Mouse (Mus musculus) liver, embryonic 12.5 days (tissue): ENCODE results near the gene Krt27. TPM values are rescaled to one million over a fixed set of nuclear protein-coding genes. Genes with fewer than 3 reads are reported as not detected.

Experiments
- ATAC-seq: fragments of 200-750 bp; cut with Nextera tagmentation; 2 replicates; pipeline ENCODE4 v1.8.0; 2017; ENCODE audit warnings: moderate number of reproducible peaks, mild to moderate bottlenecking, moderate library complexity
- H3K27ac ChIP-seq: fragments of 300-500 bp; sonication (generic); 2 replicates; pipeline ENCODE4 v1.5.1; 2016; ENCODE audit warnings: mild to moderate bottlenecking
- H3K27me3 ChIP-seq: fragments of 300-500 bp; sonication (generic); replicated peaks from 2 replicates; pipeline ENCODE4 v1.6.1; 2016; ENCODE audit warnings: mild to moderate bottlenecking, moderate library complexity
- H3K36me3 ChIP-seq: fragments of 300-500 bp; sonication (generic); 2 replicates; pipeline ENCODE4 v1.6.1; 2016; ENCODE audit warnings: mild to moderate bottlenecking, moderate library complexity
- H3K4me1 ChIP-seq: fragments of 300-500 bp; sonication (generic); 2 replicates; pipeline ENCODE4 v1.6.1; 2016
- H3K4me2 ChIP-seq: fragments of 300-500 bp; sonication (generic); 2 replicates; pipeline ENCODE4 v1.6.1; 2016; ENCODE audit warnings: mild to moderate bottlenecking, moderate library complexity
- H3K4me3 ChIP-seq: fragments of 300-500 bp; sonication (generic); 2 replicates; pipeline ENCODE4 v1.5.1; 2016; ENCODE audit warnings: mild to moderate bottlenecking, moderate library complexity
- H3K9ac ChIP-seq: fragments of 300-500 bp; sonication (generic); 2 replicates; pipeline ENCODE4 v1.6.1; 2016; ENCODE audit warnings: mild to moderate bottlenecking, moderate library complexity
- H3K9me3 ChIP-seq: fragments of 300-500 bp; sonication (generic); replicated peaks from 2 replicates; pipeline ENCODE4 v1.6.1; 2016; ENCODE audit warnings: mild to moderate bottlenecking, moderate library complexity
- WGBS: fragments of 180-500 bp; shearing (Covaris S2); methylation state at CpG from one replicate; pipeline ENCODE4 v1.1.7; 2016; ENCODE audit not compliant: insufficient replicate concordance; 5-methylcytosine and 5-hydroxymethylcytosine counted together
- polyA plus RNA-seq: library from polyadenylated mRNA; unstranded; fragments of >200 nt; fragmentation: Nextera tagmentation; extraction: Ambion mirVana; gene quantifications from 2 replicates; pipeline ENCODE4 v1.2.1, GENCODE M21; 2016

Gene Krt27
- polyA plus RNA-seq, 1 experiment from 2014 or later = not detected

- H3K27me3 ChIP-seq = peaks cover 17% of the 10 kb centered on the region
- WGBS = 15% methylated on average over 5 of the region's 5 CpGs
- no peak overlapping the region for H3K4me3 ChIP-seq
- H3K9ac ChIP-seq = no peak overlapping the region
- no peaks in the 10 kb centered on the region for H3K4me1 ChIP-seq
- no peaks in the 10 kb centered on the region for H3K9me3 ChIP-seq
- no peaks in the 10 kb centered on the region for H3K36me3 ChIP-seq
- H3K4me2 ChIP-seq = no peak overlapping the region
- no peak for ATAC-seq
- no peak overlapping the region for H3K27ac ChIP-seq
Observed at GRCm38 (mm10) chr11:99379568-99379967, 28.7 kb upstream of the Krt27 start.

GRCm38 (mm10) chr11:99374803-99375202 lies 23.9 kb upstream of the Krt27 start, which contains the start of gene Krt28:
Gene Krt28, minus strand, starts transcription at chr11:99374903.
- Histone ChIP-seq H3K4me3 (no peak within 1 kb of the TSS), H3K9me3 (no peaks in the 10 kb centered on the region), H3K4me1 (no peaks in the 10 kb centered on the region), H3K9ac (no peak within 1 kb of the TSS), H3K27me3 (no peaks in the 10 kb centered on the region), H3K27ac (no peak within 1 kb of the TSS), H3K4me2 (no peak within 1 kb of the TSS), H3K36me3 (no peaks in the 10 kb centered on the region)
- 71% methylated on average over 13 of the region's 13 CpGs for WGBS
- ATAC-seq = no peak

GRCm38 (mm10) chr11:99369853-99370451 lies 19.0 kb upstream of the Krt27 start:
- WGBS = 63% methylated on average over 8 of the region's 8 CpGs
- no peak for ATAC-seq
- H3K36me3 ChIP-seq = no peaks in the 10 kb centered on the region
- no peaks in the 10 kb centered on the region for H3K9me3 ChIP-seq
- H3K4me3 ChIP-seq = no peak overlapping the region
- peaks cover 11% of the 10 kb centered on the region; the same call in 1 of the 2 replicates for H3K27me3 ChIP-seq
- H3K9ac ChIP-seq = no peak overlapping the region
- H3K4me1 ChIP-seq = no peaks in the 10 kb centered on the region
- H3K27ac ChIP-seq = no peak overlapping the region
- H3K4me2 ChIP-seq = no peak overlapping the region

GRCm38 (mm10) chr11:99369229-99369628 lies 18.3 kb upstream of the Krt27 start:
- 24% methylated on average over 3 of the region's 3 CpGs for WGBS
- H3K4me3 ChIP-seq = no peak overlapping the region
- H3K27ac ChIP-seq = no peak overlapping the region
- H3K9me3 ChIP-seq = no peaks in the 10 kb centered on the region
- no peaks in the 10 kb centered on the region for H3K4me1 ChIP-seq
- no peak overlapping the region for H3K9ac ChIP-seq
- no peaks in the 10 kb centered on the region for H3K36me3 ChIP-seq
- no peak for ATAC-seq
- no peak overlapping the region for H3K4me2 ChIP-seq
- H3K27me3 ChIP-seq = peaks cover 11% of the 10 kb centered on the region; the same call in 1 of the 2 replicates

GRCm38 (mm10) chr11:99366791-99367190 lies 15.9 kb upstream of the Krt27 start:
- Histone ChIP-seq H3K4me1 (no peaks in the 10 kb centered on the region), H3K9me3 (no peaks in the 10 kb centered on the region), H3K27ac (no peak overlapping the region), H3K36me3 (no peaks in the 10 kb centered on the region), H3K4me3 (no peak overlapping the region), H3K27me3 (peaks cover 11% of the 10 kb centered on the region; the same call in 1 of the 2 replicates), H3K4me2 (no peak overlapping the region), H3K9ac (no peak overlapping the region)
- no peak for ATAC-seq
- 31% methylated on average over 10 of the region's 10 CpGs for WGBS

- H3K4me2 ChIP-seq = no peak overlapping the region
- WGBS = 18% methylated on average over 9 of the region's 9 CpGs
- H3K27ac ChIP-seq = no peak overlapping the region
- H3K9me3 ChIP-seq = no peaks in the 10 kb centered on the region
- H3K36me3 ChIP-seq = no peaks in the 10 kb centered on the region
- ATAC-seq = no peak
- peaks cover 11% of the 10 kb centered on the region; the same call in 1 of the 2 replicates for H3K27me3 ChIP-seq
- no peak overlapping the region for H3K9ac ChIP-seq
- H3K4me3 ChIP-seq = no peak overlapping the region
- H3K4me1 ChIP-seq = no peaks in the 10 kb centered on the region
Observed at GRCm38 (mm10) chr11:99364412-99364811, 13.5 kb upstream of the Krt27 start.

GRCm38 (mm10) chr11:99361423-99361822 lies 10.5 kb upstream of the Krt27 start:
- no peaks in the 10 kb centered on the region for H3K9me3 ChIP-seq

GRCm38 (mm10) chr11:99339299-99339847 lies 11.5 kb downstream of the Krt27 start:
- no peaks in the 10 kb centered on the region for H3K27me3 ChIP-seq
- 68% methylated on average over 11 of the region's 11 CpGs for WGBS
- H3K27ac ChIP-seq = no peak overlapping the region
- H3K36me3 ChIP-seq = no peaks in the 10 kb centered on the region
- no peak for ATAC-seq
- no peaks in the 10 kb centered on the region for H3K9me3 ChIP-seq
- H3K4me2 ChIP-seq = no peak overlapping the region
- no peaks in the 10 kb centered on the region for H3K4me1 ChIP-seq
- no peak overlapping the region for H3K4me3 ChIP-seq
- H3K9ac ChIP-seq = no peak overlapping the region

More at GRCm38 (mm10) chr11:99361423-99361822, 10.5 kb upstream of the Krt27 start:
- peaks cover 4% of the 10 kb centered on the region; the same call in 1 of the 2 replicates for H3K27me3 ChIP-seq
- H3K27ac ChIP-seq = no peak overlapping the region
- ATAC-seq = no peak
- H3K4me3 ChIP-seq = no peak overlapping the region
- no peaks in the 10 kb centered on the region for H3K36me3 ChIP-seq
- no peaks in the 10 kb centered on the region for H3K4me1 ChIP-seq
- H3K9ac ChIP-seq = no peak overlapping the region
- H3K4me2 ChIP-seq = no peak overlapping the region
- WGBS = 77% methylated on average over 8 of the region's 8 CpGs

- H3K9ac ChIP-seq = no peak within 1 kb of the TSS
- H3K27me3 ChIP-seq = no peaks in the 10 kb centered on the region
- no peaks in the 10 kb centered on the region for H3K9me3 ChIP-seq
- H3K36me3 ChIP-seq = no peaks in the 10 kb centered on the region
- no peak within 1 kb of the TSS for H3K4me2 ChIP-seq
- ATAC-seq = no peak
- no peak within 1 kb of the TSS for H3K4me3 ChIP-seq
- H3K4me1 ChIP-seq = no peaks in the 10 kb centered on the region
- no peak within 1 kb of the TSS for H3K27ac ChIP-seq
- WGBS = 79% methylated on average over 11 of the region's 11 CpGs
Observed at GRCm38 (mm10) chr11:99337866-99338265, 13.0 kb downstream of the Krt27 start, which contains the start of gene Krt26. Gene Krt26, minus strand, starts transcription at chr11:99337966.

- Histone ChIP-seq H3K4me3 (no peak overlapping the region), H3K27ac (no peak overlapping the region), H3K36me3 (no peaks in the 10 kb centered on the region), H3K27me3 (no peaks in the 10 kb centered on the region; the same call in 1 of the 2 replicates), H3K4me1 (no peaks in the 10 kb centered on the region), H3K9ac (no peak overlapping the region), H3K9me3 (no peaks in the 10 kb centered on the region), H3K4me2 (no peak overlapping the region)
- ATAC-seq = no peak
- WGBS = 68% methylated on average over 13 of the region's 13 CpGs
Observed at GRCm38 (mm10) chr11:99333426-99333825, 17.5 kb downstream of the Krt27 start.

GRCm38 (mm10) chr11:99329655-99330054 lies 21.2 kb downstream of the Krt27 start:
- Histone ChIP-seq H3K4me3 (no peak overlapping the region), H3K9me3 (no peaks in the 10 kb centered on the region), H3K4me1 (no peaks in the 10 kb centered on the region), H3K36me3 (no peaks in the 10 kb centered on the region), H3K9ac (no peak overlapping the region), H3K27ac (no peak overlapping the region), H3K4me2 (no peak overlapping the region), H3K27me3 (no peaks in the 10 kb centered on the region; the same call in 1 of the 2 replicates)
- WGBS = 52% methylated on average over 2 of the region's 2 CpGs
- ATAC-seq = no peak

- H3K4me3 ChIP-seq = no peak within 1 kb of the TSS
- no peak within 1 kb of the TSS for H3K4me2 ChIP-seq
- WGBS = 80% methylated on average over 11 of the region's 11 CpGs
- H3K27ac ChIP-seq = no peak within 1 kb of the TSS
- H3K9ac ChIP-seq = no peak within 1 kb of the TSS
- H3K27me3 ChIP-seq = no peaks in the 10 kb centered on the region
- no peaks in the 10 kb centered on the region for H3K4me1 ChIP-seq
- no peaks in the 10 kb centered on the region for H3K36me3 ChIP-seq
- no peak for ATAC-seq
- H3K9me3 ChIP-seq = no peaks in the 10 kb centered on the region
Observed at GRCm38 (mm10) chr11:99322851-99323250, 28.1 kb downstream of the Krt27 start, which contains the start of gene Krt25. Gene Krt25, minus strand, starts transcription at chr11:99322951.
